Mouse (Mus musculus) kidney, adult 2 months (tissue): ENCODE data around the gene Itga11.

Experiments
- CTCF ChIP-seq: fragments of 200-500 bp; conservative IDR thresholded peaks from 2 replicates; pipeline ENCODE4 v1.5.1; 2011; ENCODE audit warnings: low read depth, mild to moderate bottlenecking, control low read depth, low read length, moderate library complexity, mixed read lengths; ENCODE audit not compliant: insufficient read depth, insufficient read length
- POLR2A ChIP-seq: fragments of 200-500 bp; IDR thresholded peaks from one replicate; pipeline ENCODE4 v1.6.1; 2011; ENCODE audit warnings: low read depth, low read length, control low read depth

DNA sequence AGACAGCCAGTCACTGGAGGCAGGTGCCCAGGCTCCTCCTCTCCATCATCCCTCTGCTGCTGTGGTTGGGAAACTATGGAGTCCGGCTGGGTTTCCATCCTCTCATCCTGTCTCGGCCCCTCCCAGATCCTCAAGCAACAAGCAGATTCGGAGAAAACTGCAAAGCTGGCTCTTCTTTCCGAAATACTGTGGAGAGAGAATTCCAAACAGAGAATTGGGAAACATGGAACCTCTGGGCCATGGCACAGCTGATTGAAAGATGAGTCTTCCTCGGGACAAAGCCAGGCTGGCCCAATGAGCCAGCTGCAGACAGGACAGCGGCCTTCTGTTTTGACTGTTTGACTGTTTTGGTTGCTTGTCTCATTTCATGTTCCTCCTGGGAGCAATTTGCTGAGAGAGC lies 23.3 kb upstream of the Itga11 start:
- TF ChIP-seq CTCF (no peak), POLR2A (no peak)
